ENCODE assay signal across 8 mouse cellular contexts in genomic region chr12:80060809-80061208, GRCm38 (mm10). TPM values are rescaled to one million over a fixed set of nuclear protein-coding genes. Genes with fewer than 3 reads are reported as not detected.
DNase-seq lines count a peak whose midpoint lies in the region; ATAC-seq lines count a peak whose summit lies in the region.

No protein-coding gene starts in this region.

- DNase-seq in heart, adult 18-20 months: peak; percentile 47 to 76
- no peak for DNase-seq in heart, postnatal 25 days (ENCODE audit: low spot score)
- DNase-seq in heart, embryonic 10.5 days (ENCODE audit: low spot score): no peak
- DNase-seq in layer of hippocampus, postnatal 10 days (ENCODE audit: low spot score in 2 of 2): no peak
- no peak for DNase-seq in embryo, embryonic 11 days
- DNase-seq in urinary bladder, postnatal 10 days (ENCODE audit: low spot score): no peak

- intact Hi-C loops in heart, postnatal 25 days (cut with DNase I): loop anchor here (5.0 kb wide), 1 partner anchor 46 kb away; no protein-coding TSS in a partner anchor

- 25% methylated on average over 1 of the region's 1 CpGs for WGBS in heart, embryonic 10.5 days
- 11% methylated on average over 1 of the region's 1 CpGs for WGBS in kidney, embryonic 16.5 days
- 20% methylated on average over 1 of the region's 1 CpGs for WGBS in neural tube, embryonic 13.5 days

- no peak overlapping the region for H3K4me2 ChIP-seq in kidney, embryonic 16.5 days (replicated peaks; ENCODE audit: low read depth, low read length)
- H3K4me2 ChIP-seq in neural tube, embryonic 13.5 days: no peak overlapping the region

- H3K9ac ChIP-seq in kidney, embryonic 16.5 days (replicated peaks; ENCODE audit: low read length): no peak overlapping the region
- no peak overlapping the region for H3K9ac ChIP-seq in neural tube, embryonic 13.5 days

- peak overlapping the region; percentile 93 for H3K27ac ChIP-seq in heart, embryonic 10.5 days
- H3K27ac ChIP-seq in kidney, embryonic 16.5 days (ENCODE audit: low read length): 0 out of 2 replicates have a peak overlapping the region, but pooled peaks have one; percentile 48
- H3K27ac ChIP-seq in neural tube, embryonic 13.5 days (replicated peaks): peak overlapping the region; percentile 87; the same call in 1 of the 2 replicates

- peaks cover 53% of the 10 kb centered on the region for H3K4me1 ChIP-seq in heart, embryonic 10.5 days
- H3K4me1 ChIP-seq in kidney, embryonic 16.5 days (ENCODE audit: insufficient read depth, low read length): peaks cover 55% of the 10 kb centered on the region
- peaks cover 54% of the 10 kb centered on the region for H3K4me1 ChIP-seq in neural tube, embryonic 13.5 days (replicated peaks)

- no peaks in the 10 kb centered on the region for H3K36me3 ChIP-seq in heart, embryonic 10.5 days
- no peaks in the 10 kb centered on the region for H3K36me3 ChIP-seq in kidney, embryonic 16.5 days (ENCODE audit: insufficient read depth, low read length)
- H3K36me3 ChIP-seq in neural tube, embryonic 13.5 days: no peaks in the 10 kb centered on the region

- H3K27me3 ChIP-seq in heart, embryonic 10.5 days (ENCODE audit: insufficient read depth, poor library complexity, severe bottlenecking): peaks cover 6% of the 10 kb centered on the region; the same call in 1 of the 2 replicates
- no peaks in the 10 kb centered on the region for H3K27me3 ChIP-seq in kidney, embryonic 16.5 days (ENCODE audit: insufficient read depth, low read length)
- H3K27me3 ChIP-seq in neural tube, embryonic 13.5 days: no peaks in the 10 kb centered on the region

- 0 out of 2 replicates have a peak, but pooled peaks have one; percentile 13 for ATAC-seq in kidney, embryonic 16.5 days (ENCODE audit: low FRiP score, low TSS enrichment)
- ATAC-seq in neural tube, embryonic 13.5 days (ENCODE audit: low read depth): no peak

- H3K4me3 ChIP-seq in heart, embryonic 10.5 days: no peak overlapping the region
- no peak overlapping the region for H3K4me3 ChIP-seq in kidney, embryonic 16.5 days (ENCODE audit: low read length)
- H3K4me3 ChIP-seq in neural tube, embryonic 13.5 days: no peak overlapping the region

- no peaks in the 10 kb centered on the region for H3K9me3 ChIP-seq in heart, embryonic 10.5 days
- no peaks in the 10 kb centered on the region for H3K9me3 ChIP-seq in kidney, embryonic 16.5 days (ENCODE audit: low read length)
- no peaks in the 10 kb centered on the region for H3K9me3 ChIP-seq in neural tube, embryonic 13.5 days

RNA-seq across cellular contexts. Expression of gene Zfp36l1, which starts 52.0 kb away (rescaled TPM):
- total RNA-seq in heart, adult 18-20 months (2021): 10 to 100 TPM; 84.9 to 91.1 TPM
- total RNA-seq in heart, postnatal 25 days (2021): 100 to 1,000 TPM in 1 of 2 experiments, 10 to 100 TPM in 1; 96.9 to 110 TPM
- polyA plus RNA-seq in heart, embryonic 10.5 days (2016; fragmentation: Nextera tagmentation; extraction: Ambion mirVana): 90.2 and 114 TPM in 2 replicates
- 130 and 153 TPM in 2 replicates for polyA plus RNA-seq in kidney, embryonic 16.5 days (2015; fragmentation: Nextera tagmentation; extraction: Ambion mirVana)
- 49.6 and 57.4 TPM in 2 replicates for polyA plus RNA-seq in neural tube, embryonic 13.5 days (2015; fragmentation: Nextera tagmentation; extraction: Ambion mirVana)
- 10 to 100 TPM; 46.9 to 54.7 TPM for total RNA-seq in layer of hippocampus, postnatal 10 days (2021)

Comparison
In these comparisons a context has a peak if more than half of its experiments do, and no peak if none do; other contexts are left out.
1. DNase-seq: peak in heart, adult 18-20 months (2 of 2); none in heart, postnatal 25 days (single experiment), heart, embryonic 10.5 days (single experiment), layer of hippocampus, postnatal 10 days (0 of 2), embryo, embryonic 11 days (single experiment) and urinary bladder, postnatal 10 days (single experiment).
2. Peak in every context shown above with its lines, with median percentiles within 50 percentile points of each other: H3K27ac ChIP-seq.